12 mouse cellular contexts compared by ENCODE assay signal in genomic region chr17:24532045-24532444, GRCm38 (mm10). TPM values are rescaled to one million over a fixed set of nuclear protein-coding genes. Genes with fewer than 3 reads are reported as not detected.
DNase-seq lines count a peak whose midpoint lies in the region; ATAC-seq and TF ChIP-seq lines count a peak whose summit lies in the region.
"Had no signal": no experiment of that assay in that cellular context is flagged by ENCODE, and none has a peak within 500 bp of the region (broad histone marks: within the 10 kb centered on the region; RNA-seq: fewer than 3 reads in every experiment).

No protein-coding gene starts in this region.

- H3K4me2 ChIP-seq in embryonic facial prominence, embryonic 12.5 days (replicated peaks), result no peak overlapping the region
- H3K4me2 ChIP-seq in kidney, postnatal 0 days (ENCODE audit: low read length), result no peak overlapping the region

- H3K27me3 ChIP-seq in embryonic facial prominence, embryonic 12.5 days, result no peaks in the 10 kb centered on the region
- H3K27me3 ChIP-seq in embryonic facial prominence, embryonic 10.5 days (replicated peaks; ENCODE audit: low read depth, poor library complexity, severe bottlenecking), result no peaks in the 10 kb centered on the region
- H3K27me3 ChIP-seq in kidney, postnatal 0 days (ENCODE audit: insufficient read depth, low read length), result no peaks in the 10 kb centered on the region

- no peaks in the 10 kb centered on the region for H3K9me3 ChIP-seq in embryonic facial prominence, embryonic 12.5 days
- H3K9me3 ChIP-seq in embryonic facial prominence, embryonic 10.5 days, result no peaks in the 10 kb centered on the region
- no peaks in the 10 kb centered on the region for H3K9me3 ChIP-seq in kidney, postnatal 0 days (replicated peaks; ENCODE audit: low read length)
- H3K9me3 ChIP-seq: heart, embryonic 10.5 days had no signal

- H3K4me3 ChIP-seq in embryonic facial prominence, embryonic 12.5 days, result no peak overlapping the region
- no peak overlapping the region for H3K4me3 ChIP-seq in embryonic facial prominence, embryonic 10.5 days
- no peak overlapping the region for H3K4me3 ChIP-seq in kidney, postnatal 0 days (replicated peaks; ENCODE audit: low read depth, low read length)

- no peak for ATAC-seq in embryonic facial prominence, embryonic 12.5 days (ENCODE audit: insufficient number of reproducible peaks, insufficient read depth, low FRiP score, low TSS enrichment)
- ATAC-seq in kidney, postnatal 0 days (replicated peaks; ENCODE audit: low FRiP score, low read depth), result no peak

- H3K36me3 ChIP-seq in embryonic facial prominence, embryonic 12.5 days, result peaks cover 18% of the 10 kb centered on the region; the same call in 1 of the 2 replicates
- H3K36me3 ChIP-seq in embryonic facial prominence, embryonic 10.5 days (replicated peaks), result peaks cover 25% of the 10 kb centered on the region
- H3K36me3 ChIP-seq in kidney, postnatal 0 days (ENCODE audit: insufficient read depth, low read length), result no peaks in the 10 kb centered on the region; the same call in 1 of the 2 replicates

- TF ChIP-seq CTCF in kidney, postnatal 0 days (IDR thresholded peaks at IDR 0.05; ENCODE audit: low read depth), result no peak

- H3K4me1 ChIP-seq in embryonic facial prominence, embryonic 12.5 days, result peaks cover 40% of the 10 kb centered on the region
- peaks cover 53% of the 10 kb centered on the region for H3K4me1 ChIP-seq in embryonic facial prominence, embryonic 10.5 days
- H3K4me1 ChIP-seq in kidney, postnatal 0 days (replicated peaks; ENCODE audit: insufficient read depth, low read length), result peaks cover 16% of the 10 kb centered on the region

- peak overlapping the region; percentile 4; the same call in 1 of the 2 replicates for H3K9ac ChIP-seq in embryonic facial prominence, embryonic 12.5 days
- H3K9ac ChIP-seq in kidney, postnatal 0 days (ENCODE audit: low read depth, low read length), result 0 out of 2 replicates have a peak overlapping the region, but pooled peaks have one; percentile 20

- 76% methylated on average over 7 of the region's 7 CpGs for WGBS in embryonic facial prominence, embryonic 12.5 days
- WGBS in embryonic facial prominence, embryonic 10.5 days, result 75% methylated on average over 7 of the region's 7 CpGs
- WGBS in kidney, postnatal 0 days, result 69% methylated on average over 7 of the region's 7 CpGs

- no peak overlapping the region for H3K27ac ChIP-seq in embryonic facial prominence, embryonic 12.5 days
- no peak overlapping the region for H3K27ac ChIP-seq in embryonic facial prominence, embryonic 10.5 days (replicated peaks)
- no peak overlapping the region for H3K27ac ChIP-seq in kidney, postnatal 0 days
- H3K27ac ChIP-seq: heart, embryonic 10.5 days had no signal

- no peak for DNase-seq in embryonic facial prominence, embryonic 10.5 days (ENCODE audit: low spot score)
- no peak for DNase-seq in kidney, postnatal 0 days (ENCODE audit: low spot score)
- DNase-seq in kidney, adult 18-20 months, result no peak
- peak; percentile 52 for DNase-seq in CD4-positive helper T cell, adult 2 months (ENCODE audit: low read depth, low spot score)
- DNase-seq in induced T-regulatory cell, adult 2 months (ENCODE audit: low read depth), result peak; percentile 73
- no peak for DNase-seq in embryo, embryonic 10 days (ENCODE audit: low spot score)
- DNase-seq in cerebellum, adult 8-10 months, result no peak
- DNase-seq: cerebellum, postnatal 36 days; lung, postnatal 14 days; thymus, postnatal 14 days had no signal

RNA-seq across cellular contexts. Expression of gene Rab26, which starts 2.0 kb away (rescaled TPM):
- 3.6 and 3.7 TPM in 2 replicates for polyA plus RNA-seq in embryonic facial prominence, embryonic 12.5 days (2016; fragmentation: Nextera tagmentation; extraction: Ambion mirVana)
- polyA plus RNA-seq in embryonic facial prominence, embryonic 10.5 days (2016; fragmentation: Nextera tagmentation; extraction: Ambion mirVana), result 2.6 TPM in 2 replicates
- polyA plus RNA-seq in kidney, postnatal 0 days (2015; fragmentation: Nextera tagmentation; extraction: Ambion mirVana), result 3.5 and 3.7 TPM in 2 replicates

RNA-seq across cellular contexts. Expression of gene Traf7, which starts 4.3 kb away (rescaled TPM):
- 98.5 and 103 TPM in 2 replicates for polyA plus RNA-seq in embryonic facial prominence, embryonic 12.5 days (2016; fragmentation: Nextera tagmentation; extraction: Ambion mirVana)
- polyA plus RNA-seq in embryonic facial prominence, embryonic 10.5 days (2016; fragmentation: Nextera tagmentation; extraction: Ambion mirVana), result 116 and 121 TPM in 2 replicates
- 59.4 and 67.3 TPM in 2 replicates for polyA plus RNA-seq in kidney, postnatal 0 days (2015; fragmentation: Nextera tagmentation; extraction: Ambion mirVana)

RNA-seq across cellular contexts. Expression of gene Pkd1, which starts 17.6 kb away (rescaled TPM):
- 26.8 and 29.8 TPM in 2 replicates for polyA plus RNA-seq in embryonic facial prominence, embryonic 12.5 days (2016; fragmentation: Nextera tagmentation; extraction: Ambion mirVana)
- 14.9 and 16.3 TPM in 2 replicates for polyA plus RNA-seq in embryonic facial prominence, embryonic 10.5 days (2016; fragmentation: Nextera tagmentation; extraction: Ambion mirVana)
- polyA plus RNA-seq in kidney, postnatal 0 days (2015; fragmentation: Nextera tagmentation; extraction: Ambion mirVana), result 10.6 and 17.7 TPM in 2 replicates

RNA-seq across cellular contexts. Expression of gene Caskin1, which starts 43.6 kb away (rescaled TPM):
- polyA plus RNA-seq in embryonic facial prominence, embryonic 12.5 days (2016; fragmentation: Nextera tagmentation; extraction: Ambion mirVana), result 7.3 and 7.5 TPM in 2 replicates
- polyA plus RNA-seq in embryonic facial prominence, embryonic 10.5 days (2016; fragmentation: Nextera tagmentation; extraction: Ambion mirVana), result 3.1 and 3.9 TPM in 2 replicates
- 0.82 and 1.1 TPM in 2 replicates for polyA plus RNA-seq in kidney, postnatal 0 days (2015; fragmentation: Nextera tagmentation; extraction: Ambion mirVana)

RNA-seq across cellular contexts. Expression of gene Mlst8, which starts 53.2 kb away (rescaled TPM):
- polyA plus RNA-seq in embryonic facial prominence, embryonic 12.5 days (2016; fragmentation: Nextera tagmentation; extraction: Ambion mirVana), result 32.8 and 35.0 TPM in 2 replicates
- polyA plus RNA-seq in embryonic facial prominence, embryonic 10.5 days (2016; fragmentation: Nextera tagmentation; extraction: Ambion mirVana), result 37.5 and 39.0 TPM in 2 replicates
- polyA plus RNA-seq in kidney, postnatal 0 days (2015; fragmentation: Nextera tagmentation; extraction: Ambion mirVana), result 24.1 and 24.2 TPM in 2 replicates

Comparison
In these comparisons a context has a peak if more than half of its experiments do, and no peak if none do; other contexts are left out.
1. DNase-seq: peak in CD4-positive helper T cell, adult 2 months (single experiment) and induced T-regulatory cell, adult 2 months (single experiment); none in embryonic facial prominence, embryonic 10.5 days (single experiment), kidney, postnatal 0 days (single experiment), kidney, adult 18-20 months (single experiment), embryo, embryonic 10 days (single experiment) and cerebellum, adult 8-10 months (single experiment).